Mouse (Mus musculus): ENCODE measurements around the gene Muc3. TPM values are rescaled to one million over a fixed set of nuclear protein-coding genes. Genes with fewer than 3 reads are reported as not detected.

Gene Muc3
- polyA plus RNA-seq, 1 experiment: not detected

DNA sequence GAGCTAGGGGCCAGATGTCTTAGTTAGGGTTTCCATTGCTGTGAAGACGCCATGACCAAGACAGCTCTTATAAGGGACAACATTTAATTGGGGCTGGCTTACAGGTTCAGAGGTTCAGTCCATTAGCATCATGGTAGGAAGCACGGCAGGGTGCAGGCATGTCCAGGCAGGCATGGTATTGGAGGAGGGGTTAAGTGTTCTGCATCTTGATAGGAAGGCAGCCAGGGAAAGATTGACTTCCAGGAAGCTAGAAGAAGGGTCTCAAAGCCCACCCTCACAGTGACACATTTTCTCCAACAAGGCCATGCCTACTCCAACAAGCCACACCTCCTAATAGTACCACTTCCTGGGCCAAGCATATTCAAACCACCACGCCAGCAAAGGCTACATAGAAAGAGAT is 63.4 kb downstream of the Muc3 start:
- H3K4me3 ChIP-seq (replicated peaks; ENCODE audit: extremely low read depth, low read depth, low read length): no peak overlapping the region
- DNase-seq: no peak
- WGBS: 89% methylated on average over 3 of the region's 3 CpGs
- no peak for TF ChIP-seq CTCF (IDR thresholded peaks at IDR 0.05; ENCODE audit: insufficient read depth, low read length)
- no peak for TF ChIP-seq POLR2A (IDR thresholded peaks at IDR 0.05; ENCODE audit: borderline replicate concordance, extremely low read depth, low read depth, low read length)
- no peaks in the 10 kb centered on the region for H3K4me1 ChIP-seq (ENCODE audit: control insufficient read depth, insufficient read depth, low read length)

DNA sequence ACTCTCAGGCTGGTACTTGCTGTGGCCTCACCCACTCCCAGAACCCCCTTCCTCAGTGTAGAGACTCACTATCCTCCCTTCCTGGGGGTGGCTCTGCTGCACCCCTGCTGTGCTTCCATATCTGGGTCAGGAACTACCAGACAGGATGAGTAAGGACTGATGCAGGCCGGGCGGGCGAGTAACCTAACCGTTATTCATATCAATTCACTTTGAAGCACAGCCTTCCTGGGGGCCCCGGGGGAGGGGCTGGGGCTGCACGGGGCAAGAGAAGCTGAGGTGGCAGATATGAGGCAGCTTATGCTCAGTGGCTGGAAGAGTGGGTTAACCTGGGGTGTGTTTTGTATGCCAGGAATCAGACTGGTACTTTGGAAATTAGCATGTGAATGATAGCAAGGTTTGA is 64.1 kb downstream of the Muc3 start:
- DNase-seq: no peak
- no peak for TF ChIP-seq CTCF (IDR thresholded peaks at IDR 0.05; ENCODE audit: insufficient read depth, low read length)
- TF ChIP-seq POLR2A (IDR thresholded peaks at IDR 0.05; ENCODE audit: borderline replicate concordance, extremely low read depth, low read depth, low read length): no peak
- Histone ChIP-seq H3K4me1 (ENCODE audit: control insufficient read depth, insufficient read depth, low read length) (peaks cover 3% of the 10 kb centered on the region; the same call in 1 of the 2 replicates), H3K4me3 (replicated peaks; ENCODE audit: extremely low read depth, low read depth, low read length) (no peak overlapping the region)
- 77% methylated on average over 6 of the region's 6 CpGs for WGBS

Other genes starting within 250 kb of the Muc3 start
- 10.8 and 13.4 TPM in 2 replicates for gene Ift22, start 241.2 kb downstream of the Muc3 start, polyA plus RNA-seq (2012; rRNA removed)
- 203 and 217 TPM in 2 replicates for gene Fis1, start 196.0 kb downstream of the Muc3 start, polyA plus RNA-seq (2012; rRNA removed)
- gene Cldn15, start 182.7 kb downstream of the Muc3 start, polyA plus RNA-seq (2012; rRNA removed): 20.6 and 27.6 TPM in 2 replicates
- 84.8 and 85.6 TPM in 2 replicates for gene Plod3, start 162.3 kb downstream of the Muc3 start, polyA plus RNA-seq (2012; rRNA removed)
- 70.3 and 82.0 TPM in 2 replicates for gene Znhit1, start 161.3 kb downstream of the Muc3 start, polyA plus RNA-seq (2012; rRNA removed)
- gene Vgf, start 122.9 kb downstream of the Muc3 start, polyA plus RNA-seq (2012; rRNA removed): 0.03 TPM in 1 of 2 replicates, not detected in the other
- gene Ap1s1, start 103.2 kb downstream of the Muc3 start, polyA plus RNA-seq (2012; rRNA removed): 29.0 and 32.0 TPM in 2 replicates
- gene Serpine1, start 77.1 kb downstream of the Muc3 start, polyA plus RNA-seq (2012; rRNA removed): 19.8 and 22.0 TPM in 2 replicates
- 24.4 and 26.8 TPM in 2 replicates for gene Trim56, start 33.1 kb downstream of the Muc3 start, polyA plus RNA-seq (2012; rRNA removed)
- gene Muc3a, start 63.1 kb upstream of the Muc3 start, polyA plus RNA-seq (2012; rRNA removed): 0.26 and 0.74 TPM in 2 replicates
- 2.0 and 3.3 TPM in 2 replicates for gene Ache, start 138.2 kb upstream of the Muc3 start, polyA plus RNA-seq (2012; rRNA removed)
- 7.0 and 7.1 TPM in 2 replicates for gene Ufsp1, start 145.3 kb upstream of the Muc3 start, polyA plus RNA-seq (2012; rRNA removed)
- 107 and 136 TPM in 2 replicates for gene Srrt, start 158.4 kb upstream of the Muc3 start, polyA plus RNA-seq (2012; rRNA removed)
- gene Trip6, start 165.1 kb upstream of the Muc3 start, polyA plus RNA-seq (2012; rRNA removed): 52.6 and 55.2 TPM in 2 replicates
- 22.5 and 24.1 TPM in 2 replicates for gene Slc12a9, start 184.3 kb upstream of the Muc3 start, polyA plus RNA-seq (2012; rRNA removed)
- gene Ephb4, start 200.8 kb upstream of the Muc3 start, polyA plus RNA-seq (2012; rRNA removed): 105 and 123 TPM in 2 replicates